Mouse (Mus musculus) megakaryocyte-erythroid progenitor cell, adult 5 weeks (primary cell): ENCODE results near the gene Olfr393. TPM values are rescaled to one million over a fixed set of nuclear protein-coding genes. Genes with fewer than 3 reads are reported as not detected.

Experiments
- polyA plus RNA-seq: library from polyadenylated mRNA; stranded (reverse); fragments of >175 nt; gene quantifications from 2 replicates; pipeline ENCODE4 v1.2.3, GENCODE M21; 2012

The Olfr393 gene
- not detected in 2 replicates for polyA plus RNA-seq

GRCm38 (mm10) chr11:73851354-73851753 is at the start of gene Olfr393:
TSS of gene Olfr393 (minus strand) at chr11:73851454.

GRCm38 (mm10) chr11:73890671-73891070 is 39.4 kb upstream of the Olfr393 start, which contains the start of gene Olfr394:
TSS of gene Olfr394 (minus strand) at chr11:73890771.

GRCm38 (mm10) chr11:73816949-73817348 is 34.3 kb downstream of the Olfr393 start, which contains the start of gene Olfr392:
TSS of gene Olfr392 (minus strand) at chr11:73817049.

GRCm38 (mm10) chr11:73802952-73803351 is 48.3 kb downstream of the Olfr393 start, which contains the start of gene Olfr391-ps:
TSS of gene Olfr391-ps (minus strand) at chr11:73803052.

Other genes with a start within 250 kb of the Olfr393 start
- gene Zfp735, start 162.7 kb downstream of the Olfr393 start, polyA plus RNA-seq, result not detected in 2 replicates
- not detected in 2 replicates for gene Olfr389, start 70.7 kb downstream of the Olfr393 start, polyA plus RNA-seq
- not detected in 2 replicates for gene Olfr390, start 68.5 kb downstream of the Olfr393 start, polyA plus RNA-seq
- gene Olfr391-ps, start 48.4 kb downstream of the Olfr393 start, polyA plus RNA-seq, result not detected in 2 replicates
- gene Olfr392, start 34.4 kb downstream of the Olfr393 start, polyA plus RNA-seq, result not detected in 2 replicates
- not detected in 2 replicates for gene Olfr394, start 39.3 kb upstream of the Olfr393 start, polyA plus RNA-seq
- gene Olfr395, start 57.8 kb upstream of the Olfr393 start, polyA plus RNA-seq, result not detected in 2 replicates
- not detected in 2 replicates for gene Olfr23, start 85.2 kb upstream of the Olfr393 start, polyA plus RNA-seq
- gene Olfr397, start 109.4 kb upstream of the Olfr393 start, polyA plus RNA-seq, result not detected in 2 replicates
- 0.02 TPM in 1 of 2 replicates, not detected in the other for gene Olfr398, start 139.0 kb upstream of the Olfr393 start, polyA plus RNA-seq
- not detected in 2 replicates for gene Olfr139, start 205.1 kb upstream of the Olfr393 start, polyA plus RNA-seq
- gene Olfr399, start 205.2 kb upstream of the Olfr393 start, polyA plus RNA-seq, result not detected in 2 replicates
- gene Zfp616, start 218.5 kb upstream of the Olfr393 start, polyA plus RNA-seq, result not detected in 2 replicates